Comparison of ENCODE assay signal across 11 mouse cellular contexts in genomic region chr5:43516491-43516890, GRCm38 (mm10). TPM values are rescaled to one million over a fixed set of nuclear protein-coding genes. Genes with fewer than 3 reads are reported as not detected.
A peak's percentile ranks its signal among the peaks of the same experiment; 100 is the strongest.
DNase-seq lines count a peak whose midpoint lies in the region; ATAC-seq lines count a peak whose summit lies in the region.
"Had no signal": no experiment of that assay in that cellular context is flagged by ENCODE, and none has a peak within 500 bp of the region (broad histone marks: within the 10 kb centered on the region; RNA-seq: fewer than 3 reads in every experiment).

No protein-coding gene starts in this region.

- 0 out of 2 replicates have a peak overlapping the region, but pooled peaks have one; percentile 7 for H3K4me3 ChIP-seq in embryonic facial prominence, embryonic 12.5 days
- no peak overlapping the region for H3K4me3 ChIP-seq in embryonic facial prominence, embryonic 10.5 days
- no peak overlapping the region for H3K4me3 ChIP-seq in neural tube, embryonic 11.5 days (ENCODE audit: low read depth, low read length)
- H3K4me3 ChIP-seq in limb, embryonic 15.5 days: peak overlapping the region; percentile 7; the same call in 1 of the 2 replicates
- peak overlapping the region; percentile 36 for H3K4me3 ChIP-seq in stomach, embryonic 16.5 days (replicated peaks; ENCODE audit: low read length)
- H3K4me3 ChIP-seq: midbrain, embryonic 12.5 days had no signal

- 54% methylated on average over 7 of the region's 7 CpGs for WGBS in embryonic facial prominence, embryonic 12.5 days
- WGBS in embryonic facial prominence, embryonic 10.5 days: 71% methylated on average over 7 of the region's 7 CpGs
- WGBS in neural tube, embryonic 11.5 days: 64% methylated on average over 7 of the region's 7 CpGs
- WGBS in limb, embryonic 15.5 days: 50% methylated on average over 7 of the region's 7 CpGs
- WGBS in stomach, embryonic 16.5 days: 40% methylated on average over 7 of the region's 7 CpGs

- H3K4me1 ChIP-seq in embryonic facial prominence, embryonic 12.5 days: peaks cover 17% of the 10 kb centered on the region
- peaks cover 23% of the 10 kb centered on the region for H3K4me1 ChIP-seq in embryonic facial prominence, embryonic 10.5 days
- no peaks in the 10 kb centered on the region for H3K4me1 ChIP-seq in neural tube, embryonic 11.5 days (ENCODE audit: control insufficient read depth, insufficient read depth, low read length)
- H3K4me1 ChIP-seq in limb, embryonic 15.5 days: peaks cover 13% of the 10 kb centered on the region
- peaks cover 2% of the 10 kb centered on the region; the same call in 1 of the 2 replicates for H3K4me1 ChIP-seq in stomach, embryonic 16.5 days (ENCODE audit: control insufficient read depth, insufficient read depth, low read length)
- H3K4me1 ChIP-seq: midbrain, embryonic 12.5 days had no signal

- H3K27me3 ChIP-seq in embryonic facial prominence, embryonic 12.5 days: no peaks in the 10 kb centered on the region
- no peaks in the 10 kb centered on the region for H3K27me3 ChIP-seq in embryonic facial prominence, embryonic 10.5 days (replicated peaks; ENCODE audit: low read depth, poor library complexity, severe bottlenecking)
- H3K27me3 ChIP-seq in neural tube, embryonic 11.5 days (ENCODE audit: control insufficient read depth, insufficient read depth, low read length): no peaks in the 10 kb centered on the region
- peaks cover 5% of the 10 kb centered on the region; the same call in 1 of the 2 replicates for H3K27me3 ChIP-seq in limb, embryonic 15.5 days
- no peaks in the 10 kb centered on the region for H3K27me3 ChIP-seq in stomach, embryonic 16.5 days (ENCODE audit: control insufficient read depth, insufficient read depth, low read length)
- H3K27me3 ChIP-seq: midbrain, embryonic 12.5 days had no signal

- no peaks in the 10 kb centered on the region for H3K36me3 ChIP-seq in embryonic facial prominence, embryonic 12.5 days
- H3K36me3 ChIP-seq in embryonic facial prominence, embryonic 10.5 days (replicated peaks): no peaks in the 10 kb centered on the region
- H3K36me3 ChIP-seq in neural tube, embryonic 11.5 days (ENCODE audit: control insufficient read depth, insufficient read depth, low read length): no peaks in the 10 kb centered on the region
- no peaks in the 10 kb centered on the region for H3K36me3 ChIP-seq in limb, embryonic 15.5 days
- no peaks in the 10 kb centered on the region for H3K36me3 ChIP-seq in stomach, embryonic 16.5 days (ENCODE audit: control insufficient read depth, insufficient read depth, low read length)
- H3K36me3 ChIP-seq: midbrain, embryonic 12.5 days had no signal

- no peak for ATAC-seq in embryonic facial prominence, embryonic 12.5 days (ENCODE audit: insufficient number of reproducible peaks, insufficient read depth, low FRiP score, low TSS enrichment)
- ATAC-seq in neural tube, embryonic 11.5 days (ENCODE audit: insufficient read depth, low FRiP score, low TSS enrichment): no peak
- ATAC-seq in limb, embryonic 15.5 days (ENCODE audit: insufficient number of reproducible peaks, low FRiP score, low TSS enrichment, low read depth): no peak
- ATAC-seq in stomach, embryonic 16.5 days (ENCODE audit: insufficient read depth, low FRiP score): no peak
- ATAC-seq in frontal cortex, adult (ENCODE audit: low TSS enrichment): no peak

- H3K9ac ChIP-seq in embryonic facial prominence, embryonic 12.5 days: no peak overlapping the region
- no peak overlapping the region for H3K9ac ChIP-seq in neural tube, embryonic 11.5 days (ENCODE audit: low read length)
- no peak overlapping the region for H3K9ac ChIP-seq in limb, embryonic 15.5 days
- H3K9ac ChIP-seq in stomach, embryonic 16.5 days (ENCODE audit: low read length): peak overlapping the region; percentile 49
- H3K9ac ChIP-seq: midbrain, embryonic 12.5 days had no signal

- peak overlapping the region; percentile 27 for H3K4me2 ChIP-seq in embryonic facial prominence, embryonic 12.5 days (replicated peaks)
- H3K4me2 ChIP-seq in neural tube, embryonic 11.5 days (ENCODE audit: low read depth): peak overlapping the region; percentile 3; the same call in 1 of the 2 replicates
- peak overlapping the region; percentile 15 for H3K4me2 ChIP-seq in limb, embryonic 15.5 days
- peak overlapping the region; percentile 35 for H3K4me2 ChIP-seq in stomach, embryonic 16.5 days (ENCODE audit: low read depth, low read length)
- H3K4me2 ChIP-seq: midbrain, embryonic 12.5 days had no signal

- no peak overlapping the region for H3K27ac ChIP-seq in embryonic facial prominence, embryonic 12.5 days
- no peak overlapping the region for H3K27ac ChIP-seq in embryonic facial prominence, embryonic 10.5 days (replicated peaks)
- no peak overlapping the region for H3K27ac ChIP-seq in neural tube, embryonic 11.5 days (ENCODE audit: low read depth, low read length)
- no peak overlapping the region for H3K27ac ChIP-seq in limb, embryonic 15.5 days
- H3K27ac ChIP-seq in stomach, embryonic 16.5 days (ENCODE audit: low read length): peak overlapping the region; percentile 49; the same call in 1 of the 2 replicates
- H3K27ac ChIP-seq: midbrain, embryonic 12.5 days had no signal

- H3K9me3 ChIP-seq in embryonic facial prominence, embryonic 12.5 days: no peaks in the 10 kb centered on the region
- no peaks in the 10 kb centered on the region for H3K9me3 ChIP-seq in embryonic facial prominence, embryonic 10.5 days
- H3K9me3 ChIP-seq in neural tube, embryonic 11.5 days (ENCODE audit: control insufficient read depth, low read length): no peaks in the 10 kb centered on the region
- no peaks in the 10 kb centered on the region for H3K9me3 ChIP-seq in limb, embryonic 15.5 days
- H3K9me3 ChIP-seq in stomach, embryonic 16.5 days (replicated peaks; ENCODE audit: control insufficient read depth, low read length): no peaks in the 10 kb centered on the region
- H3K9me3 ChIP-seq: midbrain, embryonic 12.5 days had no signal

- DNase-seq in embryonic facial prominence, embryonic 10.5 days (ENCODE audit: low spot score): no peak
- DNase-seq in neural tube, embryonic 11.5 days (ENCODE audit: low spot score): no peak
- DNase-seq in neural tube, embryonic 10.5 days (ENCODE audit: extremely low spot score, low spot score): no peak
- no peak for DNase-seq in urinary bladder, postnatal 36 days (ENCODE audit: low spot score in 2 of 2)
- DNase-seq: cerebellum, postnatal 14 days; spleen, adult 18-20 months had no signal

RNA-seq across cellular contexts. Expression of gene C1qtnf7, which starts 1.2 kb away (rescaled TPM):
- 8.6 and 10.3 TPM in 2 replicates for polyA plus RNA-seq in embryonic facial prominence, embryonic 12.5 days (2016; fragmentation: Nextera tagmentation; extraction: Ambion mirVana)
- 0.52 and 1.1 TPM in 2 replicates for polyA plus RNA-seq in embryonic facial prominence, embryonic 10.5 days (2016; fragmentation: Nextera tagmentation; extraction: Ambion mirVana)
- 2.6 and 3.2 TPM in 2 replicates for polyA plus RNA-seq in neural tube, embryonic 11.5 days (2014; fragmentation: Nextera tagmentation; extraction: Ambion mirVana)
- 8.3 and 9.1 TPM in 2 replicates for polyA plus RNA-seq in limb, embryonic 15.5 days (2015; fragmentation: Nextera tagmentation; extraction: Ambion mirVana)
- 22.1 and 22.4 TPM in 2 replicates for polyA plus RNA-seq in stomach, embryonic 16.5 days (2015; fragmentation: Nextera tagmentation; extraction: Ambion mirVana)

Comparison
In these comparisons a context has a peak if more than half of its experiments do, and no peak if none do; other contexts are left out.
1. H3K4me3 ChIP-seq: peak in embryonic facial prominence, embryonic 12.5 days (single experiment), limb, embryonic 15.5 days (single experiment) and stomach, embryonic 16.5 days (single experiment); none in embryonic facial prominence, embryonic 10.5 days (single experiment) and neural tube, embryonic 11.5 days (single experiment).
2. Peak in every context shown above with its lines, with median percentiles within 50 percentile points of each other: H3K4me2 ChIP-seq.